Mouse (Mus musculus): Measurements from ENCODE around the gene Mecom. TPM values are rescaled to one million over a fixed set of nuclear protein-coding genes. Genes with fewer than 3 reads are reported as not detected.
A peak's percentile ranks its signal among the peaks of the same experiment; 100 is the strongest.

Gene Mecom
- total RNA-seq, 2 experiments from 2014 or later, result 2.4 to 3.1 TPM

- DNase-seq (ENCODE audit: low spot score in 2 of 2), result no peak
Measured at GRCm38 (mm10) chr3:30486422-30486821, 61.4 kb downstream of the Mecom start.

- DNase-seq (ENCODE audit: low spot score in 2 of 2), result no peak
Measured at GRCm38 (mm10) chr3:30483006-30483684, 64.7 kb downstream of the Mecom start.

- DNase-seq (ENCODE audit: low spot score in 2 of 2), result no peak
Measured at GRCm38 (mm10) chr3:30481682-30482081, 66.1 kb downstream of the Mecom start.

- no peak for DNase-seq (ENCODE audit: low spot score in 2 of 2)
Measured at GRCm38 (mm10) chr3:30480551-30480950, 67.3 kb downstream of the Mecom start.

GRCm38 (mm10) chr3:30478252-30478651 lies 69.6 kb downstream of the Mecom start:
- no peak for DNase-seq (ENCODE audit: low spot score in 2 of 2)

- DNase-seq (ENCODE audit: low spot score in 2 of 2), result no peak
Measured at GRCm38 (mm10) chr3:30477008-30477407, 70.8 kb downstream of the Mecom start.

- DNase-seq (ENCODE audit: low spot score in 2 of 2), result no peak
Measured at GRCm38 (mm10) chr3:30475591-30475990, 72.2 kb downstream of the Mecom start.

GRCm38 (mm10) chr3:30468068-30468835 lies 79.6 kb downstream of the Mecom start:
- DNase-seq (ENCODE audit: low spot score in 2 of 2), result no peak

- no peak for DNase-seq (ENCODE audit: low spot score in 2 of 2)
Measured at GRCm38 (mm10) chr3:30466031-30466650, 81.7 kb downstream of the Mecom start.

- DNase-seq (ENCODE audit: low spot score in 2 of 2), result peak in 1 of 2 experiments; percentile 18
Measured at GRCm38 (mm10) chr3:30464497-30464896, 83.3 kb downstream of the Mecom start.

GRCm38 (mm10) chr3:30461831-30462230 lies 86.0 kb downstream of the Mecom start:
- DNase-seq (ENCODE audit: low spot score in 2 of 2), result no peak

- DNase-seq (ENCODE audit: low spot score in 2 of 2), result no peak
Measured at GRCm38 (mm10) chr3:30460890-30461578, 86.8 kb downstream of the Mecom start.

GRCm38 (mm10) chr3:30459626-30460025 lies 88.2 kb downstream of the Mecom start:
- no peak for DNase-seq (ENCODE audit: low spot score in 2 of 2)

GRCm38 (mm10) chr3:30457975-30458678 lies 89.7 kb downstream of the Mecom start:
- no peak for DNase-seq (ENCODE audit: low spot score in 2 of 2)

- DNase-seq (ENCODE audit: low spot score in 2 of 2), result no peak
Measured at GRCm38 (mm10) chr3:30455902-30456301, 91.9 kb downstream of the Mecom start.

- DNase-seq (ENCODE audit: low spot score in 2 of 2), result no peak
Measured at GRCm38 (mm10) chr3:30453546-30454455, 94.0 kb downstream of the Mecom start.

GRCm38 (mm10) chr3:30453046-30453445 lies 94.8 kb downstream of the Mecom start:
- no peak for DNase-seq (ENCODE audit: low spot score in 2 of 2)

- no peak for DNase-seq (ENCODE audit: low spot score in 2 of 2)
Measured at GRCm38 (mm10) chr3:30452511-30452910, 95.3 kb downstream of the Mecom start.

- DNase-seq (ENCODE audit: low spot score in 2 of 2), result no peak
Measured at GRCm38 (mm10) chr3:30450206-30450965, 97.4 kb downstream of the Mecom start.

All from layer of hippocampus, adult 18-20 months (tissue).